Comparison of ENCODE assay signal across 8 mouse cellular contexts in genomic region chr1:136521363-136521937, GRCm38 (mm10). TPM values are rescaled to one million over a fixed set of nuclear protein-coding genes. Genes with fewer than 3 reads are reported as not detected.
DNase-seq lines count a peak whose midpoint lies in the region; ATAC-seq and TF ChIP-seq lines count a peak whose summit lies in the region.

No protein-coding gene starts in this region.

- no peaks in the 10 kb centered on the region for H3K4me1 ChIP-seq in forebrain, postnatal 0 days (ENCODE audit: insufficient read depth)
- no peaks in the 10 kb centered on the region for H3K4me1 ChIP-seq in forebrain, embryonic 11.5 days (replicated peaks; ENCODE audit: control insufficient read depth, insufficient read depth, low read length)
- H3K4me1 ChIP-seq in spleen, adult 2 months (ENCODE audit: control insufficient read depth, insufficient read depth, insufficient read length): no peaks in the 10 kb centered on the region
- H3K4me1 ChIP-seq in neural tube, embryonic 15.5 days: no peaks in the 10 kb centered on the region; the same call in 1 of the 2 replicates

- ATAC-seq in forebrain, postnatal 0 days: peak; percentile 67
- ATAC-seq in forebrain, embryonic 11.5 days (replicated peaks; ENCODE audit: low FRiP score): no peak
- ATAC-seq in neural tube, embryonic 15.5 days (ENCODE audit: low FRiP score): peak; percentile 48; the same call in 1 of the 2 replicates
- ATAC-seq in granulocyte monocyte progenitor cell, adult 5-6 weeks (replicated peaks; ENCODE audit: poor library complexity, severe bottlenecking): no peak

- H3K27me3 ChIP-seq in forebrain, postnatal 0 days (ENCODE audit: insufficient read depth, low read length): no peaks in the 10 kb centered on the region
- H3K27me3 ChIP-seq in forebrain, embryonic 11.5 days (ENCODE audit: control insufficient read depth, insufficient read depth, low read length): no peaks in the 10 kb centered on the region
- no peaks in the 10 kb centered on the region for H3K27me3 ChIP-seq in spleen, adult 2 months (ENCODE audit: control insufficient read depth, insufficient read depth, low read length)
- H3K27me3 ChIP-seq in neural tube, embryonic 15.5 days (replicated peaks): no peaks in the 10 kb centered on the region

- no peak overlapping the region for H3K9ac ChIP-seq in forebrain, postnatal 0 days
- H3K9ac ChIP-seq in forebrain, embryonic 11.5 days (ENCODE audit: low read length): no peak overlapping the region
- no peak overlapping the region for H3K9ac ChIP-seq in neural tube, embryonic 15.5 days (replicated peaks)

- no peak overlapping the region for H3K4me3 ChIP-seq in forebrain, postnatal 0 days (ENCODE audit: low read depth, low read length)
- H3K4me3 ChIP-seq in forebrain, embryonic 11.5 days (ENCODE audit: low read depth, low read length): no peak overlapping the region
- no peak overlapping the region for H3K4me3 ChIP-seq in spleen, adult 2 months (ENCODE audit: extremely low read depth, insufficient read depth, insufficient read length)
- no peak overlapping the region for H3K4me3 ChIP-seq in neural tube, embryonic 15.5 days (replicated peaks)

- peak; percentile 79 for TF ChIP-seq CTCF in forebrain, postnatal 0 days (IDR thresholded peaks at IDR 0.05; ENCODE audit: low read depth)
- TF ChIP-seq CTCF in spleen, adult 2 months (IDR thresholded peaks at IDR 0.05; ENCODE audit: extremely low read depth, insufficient read depth, insufficient read length, insufficient replicate concordance): peak; percentile 9; the same call in 1 of the 2 replicates

- no peaks in the 10 kb centered on the region for H3K36me3 ChIP-seq in forebrain, postnatal 0 days (ENCODE audit: insufficient read depth)
- H3K36me3 ChIP-seq in forebrain, embryonic 11.5 days (ENCODE audit: control insufficient read depth, insufficient read depth, low read length): no peaks in the 10 kb centered on the region; the same call in 1 of the 2 replicates
- 0 out of 2 replicates have a peak, but pooled peaks cover 1% of the 10 kb centered on the region for H3K36me3 ChIP-seq in spleen, adult 2 months (ENCODE audit: control insufficient read depth, insufficient read depth, low read length)
- no peaks in the 10 kb centered on the region for H3K36me3 ChIP-seq in neural tube, embryonic 15.5 days

- 79% methylated on average over 11 of the region's 11 CpGs for WGBS in forebrain, postnatal 0 days
- WGBS in forebrain, embryonic 11.5 days: 78% methylated on average over 11 of the region's 11 CpGs
- 92% methylated on average over 11 of the region's 11 CpGs for WGBS in spleen, adult 2 months
- WGBS in neural tube, embryonic 15.5 days: 81% methylated on average over 11 of the region's 11 CpGs

- no peaks in the 10 kb centered on the region for H3K9me3 ChIP-seq in forebrain, postnatal 0 days (ENCODE audit: low read length)
- no peaks in the 10 kb centered on the region for H3K9me3 ChIP-seq in forebrain, embryonic 11.5 days (ENCODE audit: control insufficient read depth, low read length)
- H3K9me3 ChIP-seq in neural tube, embryonic 15.5 days (replicated peaks): no peaks in the 10 kb centered on the region

- TF ChIP-seq POLR2A in spleen, adult 2 months (IDR thresholded peaks at IDR 0.05; ENCODE audit: low read depth, low read length): no peak

- no peak overlapping the region for H3K27ac ChIP-seq in forebrain, postnatal 0 days (ENCODE audit: low read depth, low read length)
- H3K27ac ChIP-seq in forebrain, embryonic 11.5 days (ENCODE audit: low read depth, low read length): no peak overlapping the region
- H3K27ac ChIP-seq in spleen, adult 2 months (ENCODE audit: insufficient read depth, low read length): no peak overlapping the region
- H3K27ac ChIP-seq in neural tube, embryonic 15.5 days (replicated peaks): no peak overlapping the region

- no peak overlapping the region for H3K4me2 ChIP-seq in forebrain, postnatal 0 days (ENCODE audit: low read depth)
- H3K4me2 ChIP-seq in forebrain, embryonic 11.5 days (ENCODE audit: low read depth, low read length, severe bottlenecking): no peak overlapping the region
- H3K4me2 ChIP-seq in neural tube, embryonic 15.5 days: no peak overlapping the region

- peak; percentile 76 for DNase-seq in forebrain, postnatal 0 days
- no peak for DNase-seq in forebrain, embryonic 11.5 days (ENCODE audit: low spot score)
- DNase-seq in spleen, adult 2 months (ENCODE audit: low read depth in 1 of 2, low spot score in 2 of 2): no peak
- no peak for DNase-seq in spleen, postnatal 14 days (ENCODE audit: low spot score in 2 of 2)
- DNase-seq in embryo, embryonic 10.5 days (ENCODE audit: low spot score): peak; percentile 59
- DNase-seq in left cerebral cortex, adult 11 months (ENCODE audit: low spot score): peak; percentile 49

RNA-seq across cellular contexts. Expression of gene Kif14, which starts 55.3 kb away (rescaled TPM):
- 1.1 and 1.3 TPM in 2 replicates for total RNA-seq in forebrain, postnatal 0 days (2014; rRNA removed)
- 0.42 and 0.56 TPM in 2 replicates for polyA plus RNA-seq in forebrain, postnatal 0 days (2015; fragmentation: Nextera tagmentation; extraction: Ambion mirVana)
- 11.3 and 12.8 TPM in 2 replicates for polyA plus RNA-seq in forebrain, embryonic 11.5 days (2014; fragmentation: Nextera tagmentation; extraction: Ambion mirVana)
- polyA plus RNA-seq in spleen, adult 2 months (2012; rRNA removed): 0.50 and 0.58 TPM in 2 replicates
- polyA plus RNA-seq in neural tube, embryonic 15.5 days (2015; fragmentation: Nextera tagmentation; extraction: Ambion mirVana): 0.27 and 1.6 TPM in 2 replicates
- total RNA-seq in granulocyte monocyte progenitor cell, adult 5-6 weeks (2014; fragmentation: Nextera tagmentation): 6.0 and 10.0 TPM in 2 replicates
- 18.7 and 19.6 TPM in 2 replicates for total RNA-seq in granulocyte monocyte progenitor cell, adult 5-6 weeks (2017)

Comparison
In these comparisons a context has a peak if more than half of its experiments do, and no peak if none do; other contexts are left out.
1. ATAC-seq: peak in forebrain, postnatal 0 days (single experiment) and neural tube, embryonic 15.5 days (single experiment); none in forebrain, embryonic 11.5 days (single experiment) and granulocyte monocyte progenitor cell, adult 5-6 weeks (single experiment).
2. DNase-seq: peak in forebrain, postnatal 0 days (single experiment), embryo, embryonic 10.5 days (single experiment) and left cerebral cortex, adult 11 months (single experiment); none in forebrain, embryonic 11.5 days (single experiment), spleen, adult 2 months (0 of 2) and spleen, postnatal 14 days (0 of 2).